Mouse (Mus musculus) forebrain, embryonic 11.5 days (tissue): Measurements from ENCODE around the gene Gm21994. TPM values are rescaled to one million over a fixed set of nuclear protein-coding genes. Genes with fewer than 3 reads are reported as not detected.
"Not testable (repeated sequence)": the region's sequence is repeated elsewhere in the genome, so short reads cannot be mapped to it uniquely, and the experiment has no call there.

Experiments used
- ATAC-seq: fragments of 200-750 bp; cut with Nextera tagmentation; replicated peaks from 2 replicates; pipeline ENCODE4 v1.8.0; 2017; ENCODE audit warnings: moderate TSS enrichment; ENCODE audit not compliant: low FRiP score
- DNase-seq: peaks from one replicate; pipeline ENCODE4 v3.0.0-alpha.2; 2017; ENCODE audit warnings: low spot score
- H3K27ac ChIP-seq: fragments of 300-500 bp; sonication (generic); 2 replicates; pipeline ENCODE4 v1.5.1; 2014; ENCODE audit warnings: low read depth, low read length
- H3K27me3 ChIP-seq: fragments of 300-500 bp; sonication (generic); 2 replicates; pipeline ENCODE4 v1.6.1; 2014; ENCODE audit warnings: mild to moderate bottlenecking, low read length, mixed read lengths; ENCODE audit not compliant: control insufficient read depth, insufficient read depth
- H3K36me3 ChIP-seq: fragments of 300-500 bp; sonication (generic); 2 replicates; pipeline ENCODE4 v1.6.1; 2014; ENCODE audit warnings: mild to moderate bottlenecking, low read length, moderate library complexity, mixed read lengths; ENCODE audit not compliant: control insufficient read depth, insufficient read depth
- H3K4me1 ChIP-seq: fragments of 300-500 bp; sonication (generic); replicated peaks from 2 replicates; pipeline ENCODE4 v1.6.1; 2014; ENCODE audit warnings: low read length, mixed read lengths; ENCODE audit not compliant: control insufficient read depth, insufficient read depth
- H3K4me2 ChIP-seq: fragments of 300-500 bp; sonication (generic); 2 replicates; pipeline ENCODE4 v1.6.1; 2014; ENCODE audit warnings: low read depth, mild to moderate bottlenecking, low read length, moderate library complexity, mixed read lengths; ENCODE audit not compliant: severe bottlenecking
- H3K4me3 ChIP-seq: fragments of 300-500 bp; sonication (generic); 2 replicates; pipeline ENCODE4 v1.5.1; 2014; ENCODE audit warnings: low read depth, low read length
- H3K9ac ChIP-seq: fragments of 300-500 bp; sonication (generic); 2 replicates; pipeline ENCODE4 v1.6.1; 2014; ENCODE audit warnings: low read length
- H3K9me3 ChIP-seq: fragments of 300-500 bp; sonication (generic); 2 replicates; pipeline ENCODE4 v1.6.1; 2016; ENCODE audit warnings: low read length, mixed read lengths; ENCODE audit not compliant: control insufficient read depth
- WGBS: fragments of 180-500 bp; shearing (Covaris S2); extraction: QIAGEN DNeasy Blood & Tissue Kit; methylation state at CpG from one replicate; pipeline ENCODE4 v1.1.7; 2014; 5-methylcytosine and 5-hydroxymethylcytosine counted together
- polyA plus RNA-seq: library from polyadenylated mRNA; unstranded; fragments of >200 nt; fragmentation: Nextera tagmentation; extraction: Ambion mirVana; gene quantifications from 2 replicates; pipeline ENCODE4 v1.2.1, GENCODE M21; 2014

Gm21994 gene
- 2.6 and 3.1 TPM in 2 replicates for polyA plus RNA-seq

DNA sequence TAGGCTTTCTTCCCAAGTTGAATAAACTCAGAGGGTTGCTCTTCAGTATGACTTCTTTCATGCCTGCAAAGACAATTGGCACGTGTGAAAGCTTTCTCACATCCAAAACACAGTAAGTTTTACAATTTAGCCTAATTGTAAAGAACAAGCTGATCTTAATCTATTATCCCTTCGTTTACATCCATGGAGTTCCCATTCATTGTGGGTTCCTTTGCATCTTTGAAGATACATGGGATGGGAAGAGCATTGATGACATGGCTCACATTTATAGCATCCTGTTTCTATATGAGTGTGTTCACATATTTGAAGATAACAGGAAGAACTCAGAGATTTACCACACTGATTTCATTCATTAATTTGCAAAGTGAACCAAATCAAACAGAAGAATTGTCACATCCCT is at the start of gene Gm21994:
Gene Gm21994 (minus strand): TSS at position 101 of the 400 bp plus-strand sequence.
- H3K9ac ChIP-seq, H3K4me3 ChIP-seq, H3K4me2 ChIP-seq, DNase-seq, H3K27ac ChIP-seq, H3K9me3 ChIP-seq, H3K4me1 ChIP-seq, ATAC-seq, H3K36me3 ChIP-seq, H3K27me3 ChIP-seq: not testable (repeated sequence)
- 69% methylated on average over 2 of the region's 2 CpGs for WGBS

DNA sequence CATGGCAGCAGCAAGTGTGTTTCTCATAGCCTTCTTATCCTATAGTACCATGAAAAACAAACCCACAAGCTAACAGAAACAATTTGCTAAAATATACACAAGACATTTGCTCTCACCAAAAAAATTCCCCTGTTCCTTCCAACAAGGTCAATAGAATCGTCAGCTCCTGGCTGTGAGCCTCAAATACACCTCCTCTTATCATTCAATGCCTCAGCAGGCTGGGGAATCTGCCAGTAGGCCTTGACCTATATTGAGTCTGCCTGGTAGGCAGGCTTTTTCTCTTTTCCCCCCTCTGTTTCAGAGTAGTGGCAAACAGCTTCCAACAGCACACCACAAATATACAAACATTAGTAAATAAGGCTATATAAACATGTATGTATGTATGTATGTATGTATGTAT is 43.7 kb upstream of the Gm21994 start:
- Histone ChIP-seq H3K36me3 (no peaks in the 10 kb centered on the region), H3K4me3 (no peak overlapping the region), H3K9ac (no peak overlapping the region), H3K9me3 (no peaks in the 10 kb centered on the region), H3K4me1 (no peaks in the 10 kb centered on the region), H3K27me3 (no peaks in the 10 kb centered on the region), H3K27ac (no peak overlapping the region), H3K4me2 (no peak overlapping the region)
- ATAC-seq (no peak), DNase-seq (no peak)
- 69% methylated on average over 1 of the region's 1 CpGs for WGBS

- no peak for ATAC-seq
- H3K4me3 ChIP-seq, result no peak overlapping the region
- no peaks in the 10 kb centered on the region for H3K36me3 ChIP-seq
- H3K4me2 ChIP-seq, result no peak overlapping the region
- DNase-seq, result no peak
- no peaks in the 10 kb centered on the region for H3K4me1 ChIP-seq
- H3K27ac ChIP-seq, result no peak overlapping the region
- H3K27me3 ChIP-seq, result no peaks in the 10 kb centered on the region
- 92% methylated on average over 6 of the region's 6 CpGs for WGBS
- H3K9ac ChIP-seq, result no peak overlapping the region
- H3K9me3 ChIP-seq, result no peaks in the 10 kb centered on the region
These were observed 38.3 kb upstream of the Gm21994 start for GRCm38 (mm10) chr2:150293669-150294068.

DNA sequence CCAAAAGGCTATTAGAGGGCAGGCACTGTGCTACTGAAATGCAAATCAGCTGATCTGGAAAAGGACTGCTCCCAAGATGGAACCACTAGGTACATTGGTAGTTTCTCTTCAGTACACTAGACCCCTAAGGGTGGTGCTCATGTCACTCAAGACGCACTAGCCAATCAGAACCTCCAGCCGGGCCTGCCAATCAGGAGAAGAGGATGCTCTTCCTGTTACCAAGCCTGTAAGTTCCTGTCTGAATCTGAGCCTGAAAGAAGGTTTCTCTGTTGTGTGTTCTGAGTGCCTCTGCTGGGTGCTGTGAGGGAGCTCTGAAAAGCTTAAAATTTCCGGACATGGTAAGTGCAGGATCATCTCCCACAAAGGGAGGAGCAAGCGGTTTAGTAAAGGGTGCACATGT is 1.9 kb upstream of the Gm21994 start, which contains the start of gene Gm14124:
Gene Gm14124 (plus strand): TSS at position 227 of the 400 bp plus-strand sequence.
- ATAC-seq, H3K4me1 ChIP-seq, DNase-seq, H3K27me3 ChIP-seq, H3K9me3 ChIP-seq, H3K27ac ChIP-seq, H3K9ac ChIP-seq, H3K36me3 ChIP-seq, H3K4me2 ChIP-seq, H3K4me3 ChIP-seq: not testable (repeated sequence)
- WGBS, result 94% methylated on average over 4 of the region's 4 CpGs

GRCm38 (mm10) chr2:150256861-150257260 is 1.5 kb upstream of the Gm21994 start:
- H3K36me3 ChIP-seq, H3K4me2 ChIP-seq, H3K27ac ChIP-seq, DNase-seq, H3K4me3 ChIP-seq, H3K9ac ChIP-seq, H3K9me3 ChIP-seq, H3K27me3 ChIP-seq, H3K4me1 ChIP-seq, ATAC-seq: not testable (repeated sequence)
- 76% methylated on average over 2 of the region's 2 CpGs for WGBS

- no peaks in the 10 kb centered on the region for H3K27me3 ChIP-seq
- no peak overlapping the region for H3K4me3 ChIP-seq
- H3K27ac ChIP-seq, result no peak overlapping the region
- peaks cover 4% of the 10 kb centered on the region; the same call in 1 of the 2 replicates for H3K9me3 ChIP-seq
- ATAC-seq, result no peak
- H3K9ac ChIP-seq, result no peak overlapping the region
- 93% methylated on average over 2 of the region's 2 CpGs for WGBS
- H3K4me2 ChIP-seq, result no peak overlapping the region
- H3K36me3 ChIP-seq, result no peaks in the 10 kb centered on the region; the same call in 1 of the 2 replicates
- no peak for DNase-seq
- H3K4me1 ChIP-seq, result no peaks in the 10 kb centered on the region
These were observed 12.2 kb downstream of the Gm21994 start for GRCm38 (mm10) chr2:150243211-150243610.

DNA sequence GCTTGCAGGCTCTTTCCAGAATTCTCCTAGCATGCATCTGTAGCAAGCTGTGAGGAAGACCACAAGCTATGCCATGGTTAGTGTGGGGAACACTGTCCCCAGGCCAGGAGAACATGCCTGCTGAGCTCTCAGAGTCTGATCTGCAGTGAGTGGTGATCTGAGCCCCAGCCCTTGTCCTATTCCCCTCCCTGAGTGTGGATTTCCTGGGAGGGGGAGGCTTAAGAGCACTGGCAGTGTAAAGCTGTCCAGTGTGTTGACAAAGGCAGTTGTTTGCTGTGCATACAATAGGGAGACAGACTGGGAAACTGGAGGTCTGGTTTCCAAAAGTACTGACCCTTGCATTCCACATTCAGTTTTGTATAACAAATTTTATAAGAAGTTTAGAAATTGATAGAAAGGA is 32.1 kb downstream of the Gm21994 start:
- H3K27me3 ChIP-seq, H3K27ac ChIP-seq, ATAC-seq, H3K4me3 ChIP-seq, H3K4me2 ChIP-seq, DNase-seq, H3K9ac ChIP-seq, H3K9me3 ChIP-seq, H3K36me3 ChIP-seq, H3K4me1 ChIP-seq: not testable (repeated sequence)

GRCm38 (mm10) chr2:150218363-150218725 is 37.0 kb downstream of the Gm21994 start:
- WGBS, result 3% methylated on average over 3 of the region's 4 CpGs
- not testable (repeated sequence) for H3K4me1 ChIP-seq, DNase-seq, H3K36me3 ChIP-seq, H3K9me3 ChIP-seq, H3K27me3 ChIP-seq, ATAC-seq, H3K27ac ChIP-seq
- peak overlapping the region; percentile 40; the same call in 1 of the 2 replicates for H3K4me2 ChIP-seq
- H3K9ac ChIP-seq, result peak overlapping the region; percentile 53
- peak overlapping the region; percentile 32 for H3K4me3 ChIP-seq

DNA sequence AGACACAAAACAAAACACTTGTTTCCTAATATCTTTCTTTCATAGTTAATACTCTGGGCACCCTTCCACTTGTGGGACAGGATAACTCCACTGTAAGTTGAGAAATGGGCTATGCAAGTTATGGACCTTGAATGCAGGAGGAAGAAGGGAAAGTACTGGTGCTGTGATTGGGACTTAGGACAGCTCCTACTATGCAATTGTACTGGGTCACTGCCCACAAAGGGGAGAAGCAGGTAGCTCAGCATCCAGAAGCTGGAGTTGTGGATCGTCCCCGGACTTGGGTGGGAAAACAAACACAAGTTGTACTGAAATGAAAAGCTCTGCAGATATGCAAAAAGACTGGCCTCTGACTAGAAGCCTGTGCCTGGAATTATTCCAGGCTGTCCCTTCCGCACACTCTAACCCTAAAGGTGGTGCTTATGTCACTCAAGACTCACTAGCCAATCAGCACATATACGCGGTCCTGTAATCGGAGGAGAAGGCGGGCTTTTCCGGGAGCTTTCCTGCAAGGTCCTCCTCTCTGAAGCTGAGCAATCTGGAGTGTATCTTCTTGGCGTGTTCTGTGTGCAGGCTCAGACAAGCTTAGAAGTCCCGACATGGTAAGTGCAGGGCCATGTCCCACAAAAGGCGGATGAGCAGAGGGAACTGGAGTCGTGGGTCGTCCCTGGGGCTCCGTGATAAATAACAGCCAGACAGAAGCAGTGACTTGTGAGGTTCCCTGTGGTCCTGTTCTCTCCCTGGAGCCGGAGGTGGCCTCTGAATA is 37.6 kb downstream of the Gm21994 start, which contains the start of gene Zfp937:
Gene Zfp937 (plus strand): TSS at position 474 of the 763 bp plus-strand sequence.
- Histone ChIP-seq H3K4me2 (peak within 1 kb of the TSS; percentile 40; the same call in 1 of the 2 replicates), H3K9ac (peak within 1 kb of the TSS; percentile 53), H3K4me3 (peak within 1 kb of the TSS; percentile 32)
- ATAC-seq, result peak; percentile 100
- WGBS, result 3% methylated on average over 14 of the region's 15 CpGs
- H3K27me3 ChIP-seq, H3K27ac ChIP-seq, H3K36me3 ChIP-seq, H3K4me1 ChIP-seq, H3K9me3 ChIP-seq: not testable (repeated sequence)
- DNase-seq, result peak; percentile 55
